Mouse (Mus musculus) gastrocnemius, adult 2 months (tissue): Measurements from ENCODE around the gene Pon2. TPM values are rescaled to one million over a fixed set of nuclear protein-coding genes. Genes with fewer than 3 reads are reported as not detected.
"Not testable (repeated sequence)": the region's sequence is repeated elsewhere in the genome, so short reads cannot be mapped to it uniquely, and the experiment has no call there.

Experiments
- DNase-seq: peaks from one replicate; pipeline ENCODE4 v3.0.0; 2022
- H3K27ac ChIP-seq: fragments of 200-600 bp; 2 replicates; pipeline ENCODE4 v1.8.1; 2022; ENCODE audit warnings: mild to moderate bottlenecking
- H3K4me3 ChIP-seq: fragments of 200-600 bp; 2 replicates; pipeline ENCODE4 v1.8.1; 2022; ENCODE audit warnings: mild to moderate bottlenecking, moderate library complexity
- CTCF ChIP-seq: fragments of 200-600 bp; IDR thresholded peaks from 2 replicates; pipeline ENCODE4 v1.8.1; 2022; ENCODE audit warnings: antibody characterized with exemption, mild to moderate bottlenecking, moderate library complexity
- intact Hi-C: fragments of 180-260 bp; cut with DNase I; formaldehyde crosslinking; loops from one replicate; pipeline ENCODE4 v1.15.1; 2025
- long read RNA-seq, 2 experiments: library from polyadenylated mRNA; stranded (forward); transcript quantifications; one replicate each; pipeline ENCODE4 v2.0.0; 2021
- total RNA-seq, 2 experiments: library from RNA; stranded (reverse); gene quantifications; 2 replicates each; pipeline ENCODE4 v1.2.3; 2021

The Pon2 gene
- total RNA-seq, result 10 to 100 TPM; 14.8 to 14.9 TPM
- long read RNA-seq, experiment 1, transcript Pon2-201 (9 exons, 2,409 nt), result major isoform, 27 of 31 reads
- long read RNA-seq, experiment 1, partial matches to known transcripts, result 0 of 31 reads
- long read RNA-seq, experiment 1, other reads (novel, unspliced or antisense), result 4 of 31 reads
- long read RNA-seq, experiment 2, transcript Pon2-201 (9 exons, 2,409 nt), result major isoform, 34 of 39 reads
- long read RNA-seq, experiment 2, partial matches to known transcripts, result 3 of 39 reads
- long read RNA-seq, experiment 2, other reads (novel, unspliced or antisense), result 2 of 39 reads

DNA sequence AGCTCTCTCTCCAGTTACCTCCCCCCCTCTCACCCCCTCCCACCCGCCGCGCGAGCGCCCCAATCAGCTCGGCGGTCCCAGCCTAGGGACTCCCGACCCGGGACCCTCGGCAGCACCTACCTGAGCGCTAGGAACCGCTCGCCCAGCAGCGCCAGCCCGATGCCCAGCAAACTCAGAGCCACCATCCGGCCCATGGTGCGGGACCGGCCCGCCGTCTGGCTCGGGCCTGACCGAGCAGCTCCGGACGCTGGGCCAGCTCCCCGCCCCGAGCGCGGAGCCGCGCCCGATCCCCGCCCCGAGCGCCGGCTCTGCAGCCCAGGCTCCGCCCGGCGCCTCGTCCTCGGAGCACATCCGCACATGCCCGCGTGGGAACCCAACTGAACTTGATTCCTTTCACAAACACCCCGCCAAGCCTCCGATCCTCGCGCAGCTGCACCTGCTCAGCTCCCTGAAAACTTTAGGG is at the start of gene Pon2:
Pon2 (minus strand) TSS at position 364 of the 463 bp plus-strand sequence.
- H3K4me3 ChIP-seq, result peak within 1 kb of the TSS; percentile 88
- H3K27ac ChIP-seq, result peak within 1 kb of the TSS; percentile 96
- DNase-seq, result peak; percentile 93
- peak; percentile 3; the same call in 1 of the 2 replicates for TF ChIP-seq CTCF
- intact Hi-C loops, result loop anchor here (2.0 to 5.0 kb wide), 2 partner anchors 85 to 199 kb away; partner anchors contain the start of genes Asb4 and Pdk4

GRCm38 (mm10) chr6:5344255-5344654 is 46.0 kb upstream of the Pon2 start:
- no peak for TF ChIP-seq CTCF

DNA sequence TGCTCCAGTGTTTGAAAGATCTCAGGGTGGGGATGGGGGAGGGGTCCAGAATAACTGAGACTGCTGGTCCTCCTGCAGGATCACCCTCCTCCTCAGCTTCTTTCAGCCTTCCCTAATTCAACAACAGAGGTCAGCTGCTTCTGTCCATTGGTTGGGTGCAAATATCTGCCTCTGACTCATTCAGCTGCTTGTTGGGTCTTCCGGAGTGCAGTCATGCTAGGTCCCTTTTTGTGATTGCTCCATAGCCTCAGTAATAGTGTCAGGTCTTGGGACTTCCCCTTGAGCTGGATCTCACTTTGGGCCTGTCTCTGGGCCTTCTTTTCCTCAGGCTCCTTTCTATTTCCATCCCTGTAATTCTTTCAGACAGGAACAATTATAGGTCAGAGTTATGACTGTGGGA is 41.0 kb upstream of the Pon2 start:
- DNase-seq, H3K4me3 ChIP-seq, intact Hi-C loops, H3K27ac ChIP-seq: not testable (repeated sequence)

More at GRCm38 (mm10) chr6:5344255-5344654, 46.0 kb upstream of the Pon2 start:
- H3K27ac ChIP-seq, result no peak overlapping the region
- no peak for DNase-seq
- H3K4me3 ChIP-seq, result no peak overlapping the region
- intact Hi-C loops, result no loop called here

DNA sequence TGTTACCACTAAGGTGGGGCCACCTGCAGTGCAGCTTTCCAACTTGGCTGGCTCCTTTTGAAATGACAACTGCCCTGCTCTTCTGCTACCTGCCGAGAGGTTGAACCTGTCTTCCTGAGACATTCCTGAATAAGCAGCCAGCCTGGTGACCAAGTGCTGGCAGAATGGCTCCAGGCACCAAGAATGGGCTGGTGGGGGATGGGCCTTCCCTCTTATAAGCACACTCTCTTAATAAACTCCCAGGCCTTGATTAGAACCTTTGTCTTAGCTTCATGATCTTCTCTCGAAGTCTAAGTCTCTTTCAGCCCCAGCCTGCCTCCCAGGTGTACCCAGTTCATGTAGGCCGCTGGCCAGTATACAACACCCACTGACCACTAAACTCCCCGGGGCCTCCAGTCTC is 40.5 kb upstream of the Pon2 start:
- DNase-seq, intact Hi-C loops, H3K27ac ChIP-seq, H3K4me3 ChIP-seq: not testable (repeated sequence)

DNA sequence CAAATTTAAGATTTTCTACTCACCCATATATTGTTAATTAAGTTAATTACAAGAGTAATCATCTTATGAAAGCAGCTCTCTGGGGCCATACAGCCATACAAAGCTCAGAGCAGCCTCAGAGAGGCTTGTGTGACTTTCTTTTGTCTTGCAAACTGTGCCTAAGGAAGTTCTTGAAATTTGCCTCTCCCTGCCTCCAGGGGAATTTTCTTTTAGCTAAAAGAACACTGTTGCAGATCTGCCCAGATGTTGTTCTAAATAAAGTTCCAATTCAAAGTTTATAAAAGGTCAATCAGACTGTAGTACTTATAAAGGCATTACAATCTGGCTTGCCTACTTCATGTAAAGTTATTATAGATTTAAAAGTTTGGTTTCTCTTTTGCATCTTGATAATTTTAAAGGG is 37.8 kb upstream of the Pon2 start:
- DNase-seq, intact Hi-C loops, H3K27ac ChIP-seq, H3K4me3 ChIP-seq: not testable (repeated sequence)

GRCm38 (mm10) chr6:5334021-5334420 is 35.8 kb upstream of the Pon2 start:
- no peak overlapping the region for H3K4me3 ChIP-seq
- TF ChIP-seq CTCF, result no peak

GRCm38 (mm10) chr6:5332560-5333150 is 34.4 kb upstream of the Pon2 start:
- no peak for DNase-seq
- TF ChIP-seq CTCF, result no peak
- no peak overlapping the region for H3K4me3 ChIP-seq
- intact Hi-C loops, result no loop called here
- no peak overlapping the region for H3K27ac ChIP-seq

More at GRCm38 (mm10) chr6:5334021-5334420, 35.8 kb upstream of the Pon2 start:
- no peak for DNase-seq
- intact Hi-C loops, result no loop called here
- no peak overlapping the region for H3K27ac ChIP-seq

- TF ChIP-seq CTCF, result no peak
- no peak overlapping the region for H3K4me3 ChIP-seq
- intact Hi-C loops, result no loop called here
- H3K27ac ChIP-seq, result no peak overlapping the region
- DNase-seq, result no peak
Observed at GRCm38 (mm10) chr6:5325122-5325521, 26.9 kb upstream of the Pon2 start.

DNA sequence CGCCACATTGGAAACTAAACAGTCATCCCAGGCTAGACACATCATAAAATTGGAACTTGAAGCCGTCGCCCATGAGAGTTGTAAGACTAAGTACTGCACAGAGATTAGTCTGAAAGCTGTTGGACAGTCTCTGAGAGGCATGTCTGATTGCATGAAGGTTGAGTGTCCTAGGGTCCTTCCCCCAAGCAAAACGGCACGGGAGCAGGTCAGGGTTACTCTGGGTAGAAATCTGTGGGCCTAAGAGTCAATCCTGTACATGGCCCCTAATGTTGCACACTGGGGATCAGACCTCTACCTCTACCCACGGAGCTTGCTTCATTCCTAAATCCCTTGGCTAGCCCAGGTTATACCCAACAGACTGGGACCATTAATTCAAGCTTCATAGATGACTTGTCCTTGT is 25.8 kb upstream of the Pon2 start:
- DNase-seq, intact Hi-C loops, H3K4me3 ChIP-seq: not testable (repeated sequence)

GRCm38 (mm10) chr6:5316630-5317029 is 18.4 kb upstream of the Pon2 start:
- DNase-seq, result no peak
- H3K27ac ChIP-seq, result no peak overlapping the region
- no peak for TF ChIP-seq CTCF
- intact Hi-C loops, result no loop called here
- H3K4me3 ChIP-seq, result no peak overlapping the region

More for the DNA sequence above, 25.8 kb upstream of the Pon2 start:
- not testable (repeated sequence) for H3K27ac ChIP-seq

DNA sequence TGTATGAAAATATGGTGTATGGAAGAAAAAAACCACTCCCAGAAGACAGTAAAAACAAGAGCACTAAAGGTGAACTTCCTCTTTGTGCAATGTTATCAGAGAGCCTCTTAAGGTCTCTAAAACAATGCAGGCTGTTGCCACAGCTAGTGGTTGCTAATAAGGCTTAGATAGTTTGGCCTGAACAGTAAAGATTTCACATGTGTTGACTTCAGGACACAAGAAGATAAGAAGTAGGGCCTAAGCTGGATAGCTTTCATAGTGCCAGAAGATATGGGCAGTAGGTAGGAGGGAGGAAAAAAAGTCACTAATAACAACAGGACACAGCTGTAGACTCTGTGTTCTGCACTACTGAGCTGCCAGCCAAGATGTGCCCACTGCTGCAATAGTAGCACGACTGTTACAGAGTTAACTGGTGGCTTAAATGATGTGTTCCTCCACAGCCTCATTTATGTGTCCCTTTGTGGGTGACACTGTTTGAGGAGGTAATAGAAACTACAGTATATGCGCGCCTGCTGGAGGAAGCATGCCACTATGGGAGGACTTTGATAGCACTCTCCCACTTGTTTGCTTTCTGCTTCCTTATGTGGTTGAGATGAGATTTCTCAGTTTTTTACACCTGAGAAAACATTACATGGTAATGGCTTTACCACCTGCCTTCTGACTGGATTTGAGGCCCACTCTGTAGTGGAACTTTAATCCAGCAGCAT is 17.0 kb upstream of the Pon2 start:
- H3K27ac ChIP-seq, result no peak overlapping the region
- H3K4me3 ChIP-seq, result no peak overlapping the region
- TF ChIP-seq CTCF, result no peak
- no peak for DNase-seq
- intact Hi-C loops, result no loop called here

DNA sequence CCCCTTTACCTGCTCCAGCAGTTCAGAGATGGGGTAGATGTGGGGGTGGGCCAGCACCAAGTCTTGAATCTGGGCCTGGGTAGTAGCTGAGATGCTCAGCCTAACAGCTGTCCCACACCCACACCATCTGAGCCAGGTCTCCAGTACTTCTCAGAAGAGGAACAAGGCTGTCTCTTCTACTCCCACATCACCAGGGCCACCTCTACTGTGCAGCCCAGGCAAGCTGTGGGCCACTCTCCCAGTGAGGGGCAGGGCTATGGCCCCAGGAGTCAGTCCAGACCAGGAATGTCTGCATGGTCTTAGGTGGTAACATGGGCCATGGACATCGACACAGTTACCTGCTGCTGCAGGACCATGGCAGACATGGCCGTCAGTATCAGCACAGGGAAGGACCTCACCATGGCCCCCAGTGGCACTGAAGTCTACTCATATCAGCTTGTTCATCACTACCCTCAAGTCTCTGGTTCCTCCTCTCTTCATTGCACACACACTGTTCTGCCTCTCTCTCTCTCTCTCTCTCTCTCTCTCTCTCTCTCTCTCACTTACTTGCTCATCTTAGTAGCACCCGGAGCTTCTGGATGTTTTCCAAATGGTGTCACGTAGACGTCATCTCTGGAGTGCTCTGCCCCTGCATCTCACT is 15.8 kb upstream of the Pon2 start:
- no peak for DNase-seq
- Histone ChIP-seq H3K27ac (no peak overlapping the region), H3K4me3 (no peak overlapping the region)
- TF ChIP-seq CTCF, result no peak
- intact Hi-C loops, result no loop called here

- DNase-seq, result no peak
- Histone ChIP-seq H3K4me3 (no peak overlapping the region), H3K27ac (no peak overlapping the region)
- no peak for TF ChIP-seq CTCF
- intact Hi-C loops, result no loop called here
Observed at GRCm38 (mm10) chr6:5310491-5310890, 12.2 kb upstream of the Pon2 start.
